Mouse (Mus musculus): ENCODE results near the gene Sptbn2.

DNA sequence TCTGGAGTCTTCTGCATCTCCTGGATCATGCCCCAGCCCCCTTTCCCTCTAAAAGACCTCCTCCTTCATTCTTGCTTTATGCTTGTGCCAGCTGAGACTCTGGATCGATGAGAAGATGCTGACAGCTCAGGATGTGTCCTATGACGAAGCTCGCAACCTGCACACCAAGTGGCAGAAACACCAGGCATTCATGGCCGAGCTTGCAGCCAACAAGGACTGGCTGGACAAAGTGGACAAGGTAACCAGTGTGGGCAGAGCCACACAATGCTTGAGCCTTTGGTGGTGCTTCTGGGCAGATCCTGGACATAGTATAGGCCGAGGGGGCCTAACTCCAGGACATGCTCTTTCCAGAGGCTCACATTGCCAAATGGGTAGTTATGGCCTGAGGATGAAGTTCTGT lies 28.8 kb downstream of the Sptbn2 start:
- TF ChIP-seq GATA1 (IDR thresholded peaks at IDR 0.05; ENCODE audit: borderline replicate concordance, low read length), result no peak
- no peak for TF ChIP-seq FLI1 (IDR thresholded peaks at IDR 0.05; ENCODE audit: low read length)

All from megakaryocyte, embryonic 14.5 days (primary cell).